Mouse (Mus musculus) left cerebral cortex, adult 18-20 months (tissue): ENCODE measurements around the gene Ankrd55. TPM values are rescaled to one million over a fixed set of nuclear protein-coding genes. Genes with fewer than 3 reads are reported as not detected.

Source experiments
- total RNA-seq, 2 experiments: library from RNA; stranded (reverse); gene quantifications; 2 replicates each; pipeline ENCODE4 v1.2.3; 2021

Ankrd55 gene
- total RNA-seq, 2 experiments from 2014 or later, result 4.9 to 5.4 TPM

Other genes starting within 250 kb of the Ankrd55 start
- gene Il6st, start 175.6 kb downstream of the Ankrd55 start, total RNA-seq, result 10 to 100 TPM; 78.5 to 88.1 TPM